Mouse (Mus musculus) embryonic fibroblast, embryonic 13.5 days (primary cell): ENCODE data around the gene Cxcr6.

Experiments used
- CTCF ChIP-seq: IDR thresholded peaks from 2 replicates; pipeline ENCODE4 v1.5.1; 2011; ENCODE audit warnings: mild to moderate bottlenecking, control low read depth, low read length, moderate library complexity, borderline replicate concordance; ENCODE audit not compliant: insufficient read depth
- POLR2A ChIP-seq: IDR thresholded peaks from 2 replicates; pipeline ENCODE4 v1.6.1; 2011; ENCODE audit warnings: low read depth, mild to moderate bottlenecking, control low read depth, low read length, moderate library complexity

DNA sequence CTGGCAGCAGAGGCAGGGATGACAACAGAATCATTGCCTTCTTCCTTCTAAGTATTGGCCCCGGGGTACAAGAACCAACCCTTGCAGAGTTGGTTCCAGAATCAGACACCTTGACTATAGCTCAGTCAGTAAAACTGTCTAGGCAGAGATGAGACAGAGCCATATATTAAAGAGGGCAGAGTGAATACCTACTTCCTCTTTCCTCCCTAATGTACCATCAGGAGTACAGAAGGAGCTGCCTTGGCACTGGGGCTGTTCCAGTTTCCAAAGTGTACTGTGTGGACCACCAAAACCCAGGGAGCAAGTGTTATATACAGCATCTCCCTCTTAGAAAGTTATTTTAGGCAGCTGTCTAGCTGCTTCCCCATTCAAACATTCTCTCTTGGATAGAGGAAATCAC lies 4.7 kb upstream of the Cxcr6 start:
- no peak for TF ChIP-seq POLR2A
- no peak for TF ChIP-seq CTCF
